Mouse (Mus musculus): Measurements from ENCODE around the gene Gm21818.
"Not testable (repeated sequence)": the region's sequence is repeated elsewhere in the genome, so short reads cannot be mapped to it uniquely, and the experiment has no call there.

The Gm21818 gene

DNA sequence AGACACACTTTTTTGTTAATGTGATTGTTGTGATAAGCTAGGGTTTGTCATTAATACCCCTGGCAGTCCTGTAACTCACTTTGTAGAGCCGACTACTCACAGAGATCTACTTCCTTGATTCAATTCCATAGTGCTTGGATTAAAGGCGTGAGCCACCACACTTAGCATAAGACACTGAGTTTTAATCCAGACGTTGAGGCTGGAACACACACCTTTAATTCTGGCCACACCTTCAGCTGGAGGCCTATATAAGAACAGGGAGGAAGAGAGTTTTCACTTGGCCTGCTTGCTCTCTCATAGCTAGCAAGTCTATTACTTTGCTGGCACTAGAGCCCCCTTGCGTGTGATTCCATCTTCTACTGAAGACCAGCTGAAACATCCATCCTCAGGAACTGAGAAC lies at the start of gene Gm21818:
Gene Gm21818 (plus strand): TSS at position 301 of the 400 bp plus-strand sequence.
- not testable (repeated sequence) for DNase-seq (ENCODE audit: low spot score in 2 of 2)

DNA sequence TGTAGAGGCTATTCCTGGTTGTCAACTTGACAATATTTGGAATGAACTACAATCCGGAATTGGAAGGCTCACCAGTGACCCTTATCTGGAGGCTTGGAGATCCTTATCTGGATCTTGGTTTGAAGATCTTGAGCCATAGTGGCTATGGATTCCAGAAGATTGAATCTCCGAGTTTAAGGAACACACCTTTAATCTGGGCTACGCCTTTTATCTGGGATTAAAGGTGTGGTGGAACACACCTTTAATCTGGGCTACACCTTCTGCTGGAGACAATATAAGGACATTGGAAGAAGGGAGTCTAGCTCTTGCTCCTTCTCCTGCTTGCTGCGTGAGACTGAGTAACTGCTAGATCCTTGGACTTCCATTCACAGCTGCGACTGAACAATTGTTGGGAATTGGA lies 32.3 kb upstream of the Gm21818 start, which contains the start of gene Gm20767:
Gene Gm20767 (plus strand): TSS at position 301 of the 400 bp plus-strand sequence.
- not testable (repeated sequence) for DNase-seq (ENCODE audit: low spot score in 2 of 2)

DNA sequence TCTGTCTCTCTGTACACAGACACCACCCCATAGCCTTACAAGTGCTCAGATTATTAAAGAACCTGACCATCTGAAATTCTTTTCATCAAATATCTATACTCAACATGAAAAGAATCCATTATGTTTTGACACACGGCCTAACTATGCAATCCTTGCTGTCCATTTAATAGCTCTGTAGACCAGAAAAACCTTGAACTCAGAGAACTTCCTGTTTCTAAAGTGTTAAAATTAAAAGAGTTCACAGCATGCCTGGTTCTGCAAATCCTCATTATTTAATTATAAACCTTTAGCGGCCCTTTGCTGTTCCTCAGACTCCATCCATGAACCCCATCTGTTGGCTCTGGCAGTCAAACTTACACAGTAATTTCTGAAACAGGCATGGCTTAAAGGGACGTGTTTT lies 29.9 kb upstream of the Gm21818 start:
- DNase-seq (ENCODE audit: low spot score in 2 of 2) = not testable (repeated sequence)

DNA sequence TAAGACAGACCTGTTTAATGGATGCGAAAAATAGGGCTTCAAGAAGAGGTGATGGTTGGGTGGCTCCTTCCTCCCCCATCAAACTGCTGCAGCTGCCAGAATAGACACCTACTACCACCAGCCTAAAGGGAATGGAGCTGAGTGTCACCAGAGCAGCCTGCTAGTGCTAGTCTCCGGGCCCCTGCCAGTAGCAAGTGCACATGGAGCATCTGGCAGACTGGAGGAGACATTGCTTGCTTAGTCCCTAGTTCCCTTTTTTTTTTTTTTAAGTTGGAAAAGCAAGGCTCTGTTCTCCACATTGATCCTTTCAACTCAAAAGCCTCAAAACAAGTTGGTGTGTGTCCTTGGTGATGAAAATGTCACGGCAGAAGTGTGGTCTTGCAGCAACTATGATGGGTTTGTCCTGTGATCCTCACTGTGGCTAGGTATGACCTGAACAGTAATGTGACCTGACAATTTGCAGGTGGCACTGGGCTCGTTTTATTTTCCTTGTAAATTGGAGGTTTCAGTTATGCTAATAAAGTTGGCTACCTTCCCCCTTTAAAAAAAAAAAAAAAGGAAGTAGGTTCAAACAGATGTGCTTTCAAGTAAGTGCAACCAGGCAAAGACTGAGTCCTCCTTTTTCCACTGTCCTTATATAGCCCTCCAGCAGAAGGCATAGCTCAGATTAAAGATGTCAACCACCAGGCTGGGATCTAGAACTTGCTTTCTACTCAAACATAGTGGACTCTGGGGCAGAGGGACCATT lies 22.4 kb upstream of the Gm21818 start:
- peak in 1 of 2 experiments; percentile 8 for DNase-seq (ENCODE audit: low spot score in 2 of 2)

DNA sequence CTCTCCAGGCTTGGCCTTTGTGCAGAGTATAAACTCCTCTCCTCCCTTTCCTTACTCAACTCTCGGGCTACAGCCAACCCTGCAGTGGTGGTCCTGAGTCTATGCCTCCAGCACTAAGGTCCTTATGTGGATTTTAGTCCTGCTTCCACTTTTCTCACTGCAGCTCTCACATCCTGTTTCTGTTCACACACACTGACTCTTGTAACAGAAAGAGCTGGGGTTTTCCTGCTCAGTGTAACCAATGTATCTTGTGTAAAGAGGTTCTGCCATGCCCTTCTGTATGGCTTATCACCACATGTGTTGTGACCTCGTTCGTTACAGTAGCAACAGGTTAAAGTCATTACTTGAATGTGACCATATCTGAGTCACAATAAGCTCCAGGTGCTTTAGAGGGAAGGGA lies 21.6 kb upstream of the Gm21818 start:
- peak in 1 of 2 experiments; percentile 12 for DNase-seq (ENCODE audit: low spot score in 2 of 2)

DNA sequence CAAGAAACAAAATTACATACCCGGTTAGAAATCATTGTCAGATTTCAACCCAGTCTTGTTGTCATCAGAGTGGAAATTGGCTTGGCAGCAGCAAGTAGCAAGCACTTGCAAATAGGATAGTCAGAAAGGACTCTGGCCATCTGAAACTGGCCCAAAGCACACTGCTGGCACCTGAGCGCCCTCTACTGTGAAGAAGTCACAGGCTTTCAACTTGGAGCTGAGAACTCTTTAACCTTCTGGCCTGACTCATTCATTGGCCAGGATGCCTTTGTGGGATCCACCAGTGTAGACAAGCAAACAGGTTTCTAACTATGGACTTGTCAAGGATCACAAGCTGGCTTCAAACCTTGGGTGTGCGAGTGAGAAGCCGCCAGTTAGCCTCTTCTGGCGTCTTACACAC lies 3.9 kb upstream of the Gm21818 start:
- peak in 1 of 2 experiments; percentile 56 for DNase-seq (ENCODE audit: low spot score in 2 of 2)

DNA sequence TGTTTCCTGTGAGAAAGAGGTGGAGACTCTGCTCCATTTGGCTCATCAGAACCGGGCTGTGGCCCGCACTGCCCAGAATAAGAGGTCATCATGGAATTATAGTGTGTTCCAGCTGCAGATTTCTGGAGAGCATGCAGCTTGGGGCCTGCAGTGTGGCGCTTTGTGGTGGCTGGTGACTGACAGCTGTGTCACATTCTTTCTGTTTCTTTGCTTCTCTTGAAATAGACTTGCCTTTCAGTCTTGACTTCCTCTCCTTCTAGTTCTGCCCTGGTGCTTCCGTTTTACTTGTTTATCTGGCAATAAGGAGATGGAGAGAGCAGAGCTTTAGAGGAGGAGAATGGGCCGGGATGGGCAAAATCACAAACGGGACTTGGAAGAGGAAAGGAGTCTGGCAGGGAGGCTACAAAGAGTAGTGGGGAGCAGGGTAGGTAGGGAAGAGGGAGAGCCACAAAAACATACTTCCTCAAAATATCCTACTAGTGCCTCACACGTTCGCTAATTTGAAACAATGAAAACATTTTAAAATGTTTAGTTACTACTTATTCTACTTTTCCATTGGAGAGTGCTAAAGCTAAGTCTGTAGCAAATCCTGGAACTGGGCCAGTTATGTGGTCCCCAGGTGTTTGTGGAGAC lies 24.1 kb downstream of the Gm21818 start:
- DNase-seq (ENCODE audit: low spot score in 2 of 2) = not testable (repeated sequence)

DNA sequence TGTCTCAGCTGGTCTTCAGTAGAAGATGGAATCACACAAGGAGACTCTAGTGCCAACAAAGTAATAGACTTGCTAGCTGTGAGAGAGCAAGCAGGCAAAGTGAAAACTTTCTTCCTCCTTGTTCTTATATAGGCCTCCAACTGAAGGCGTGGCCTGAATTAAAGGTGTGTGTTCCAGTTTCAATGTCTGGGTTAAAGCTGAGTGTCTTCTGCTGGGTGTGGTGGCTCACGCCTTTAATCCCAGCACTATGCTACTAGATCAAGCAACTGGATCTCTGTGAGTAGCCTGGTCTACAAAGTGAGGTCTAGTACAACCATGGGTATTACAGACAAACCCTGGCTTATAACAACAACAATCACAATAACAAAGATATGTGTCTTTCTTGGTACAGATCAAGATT lies 43.6 kb downstream of the Gm21818 start, which contains the start of gene Gm21762:
Gene Gm21762 (minus strand): TSS at position 101 of the 400 bp plus-strand sequence.
- DNase-seq (ENCODE audit: low spot score in 2 of 2) = not testable (repeated sequence)

DNA sequence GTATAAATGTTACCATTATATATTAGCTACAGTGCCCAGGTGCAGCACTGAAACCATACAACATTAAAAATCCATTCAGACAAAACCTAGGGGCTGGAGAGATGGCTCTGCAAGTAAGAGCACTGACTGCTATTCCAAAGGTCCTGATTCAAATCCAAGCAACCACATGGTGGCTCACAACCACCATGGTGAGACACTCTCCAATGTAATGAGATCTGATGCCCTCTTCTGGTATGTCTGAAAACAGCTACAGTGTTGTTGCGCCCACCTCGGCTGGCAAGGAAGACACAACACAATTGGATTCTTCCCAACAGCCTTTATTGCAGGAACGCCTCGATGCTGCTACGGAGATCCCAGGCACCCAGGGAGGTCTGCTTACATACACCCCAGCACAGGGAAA lies 48.7 kb downstream of the Gm21818 start:
- DNase-seq (ENCODE audit: low spot score in 2 of 2) = not testable (repeated sequence)

DNA sequence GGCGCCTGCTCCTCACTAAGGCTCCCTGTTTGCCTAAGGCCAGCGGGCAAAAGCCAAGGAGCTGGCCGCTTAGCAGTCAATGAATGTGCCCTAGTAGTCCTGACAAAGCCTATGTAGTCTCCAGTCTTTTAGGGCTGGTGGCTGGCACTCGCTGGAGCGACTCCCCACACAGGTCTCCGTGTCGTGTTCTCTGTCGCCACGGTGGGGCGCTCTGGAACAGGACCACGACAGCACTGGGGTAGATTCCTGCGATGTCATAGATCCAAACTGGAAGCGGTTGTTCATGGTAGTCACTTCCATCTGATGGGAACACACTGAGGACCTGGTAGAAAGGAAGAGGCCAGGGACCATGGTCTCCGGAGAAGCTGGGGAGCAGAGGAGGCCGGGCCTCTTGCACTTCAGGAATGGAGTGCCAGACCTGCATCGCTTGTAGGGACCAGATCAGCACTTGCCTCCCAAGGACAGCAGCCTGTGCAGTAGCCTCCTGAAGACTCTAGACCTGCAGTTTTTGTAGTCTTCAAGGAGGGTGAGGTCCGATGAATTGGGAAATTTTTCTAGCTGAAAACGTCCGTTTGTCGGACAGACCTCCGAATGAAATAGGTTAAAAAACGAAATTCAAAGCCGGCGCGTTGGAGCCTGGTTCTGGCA lies 50.9 kb downstream of the Gm21818 start:
- not testable (repeated sequence) for DNase-seq (ENCODE audit: low spot score in 2 of 2)

All from spleen, postnatal 4 days (tissue).